Mouse (Mus musculus) heart, embryonic 12.5 days (tissue): ENCODE data around the gene Hdhd3. TPM values are rescaled to one million over a fixed set of nuclear protein-coding genes. Genes with fewer than 3 reads are reported as not detected.

Experiments used
- ATAC-seq: fragments of 200-750 bp; cut with Nextera tagmentation; 2 replicates; pipeline ENCODE4 v1.8.0; 2017; ENCODE audit warnings: moderate TSS enrichment, moderate library complexity; ENCODE audit not compliant: insufficient number of reproducible peaks, low FRiP score
- H3K27ac ChIP-seq: fragments of 300-500 bp; sonication (generic); 2 replicates; pipeline ENCODE4 v1.5.1; 2016; ENCODE audit warnings: mild to moderate bottlenecking, moderate library complexity; ENCODE audit not compliant: poor library complexity, severe bottlenecking
- H3K27me3 ChIP-seq: fragments of 300-500 bp; sonication (generic); replicated peaks from 2 replicates; pipeline ENCODE4 v1.6.1; 2016; ENCODE audit warnings: mild to moderate bottlenecking, moderate library complexity
- H3K36me3 ChIP-seq: fragments of 300-500 bp; sonication (generic); 2 replicates; pipeline ENCODE4 v1.6.1; 2016; ENCODE audit warnings: mild to moderate bottlenecking, moderate library complexity
- H3K4me1 ChIP-seq: fragments of 300-500 bp; sonication (generic); replicated peaks from 2 replicates; pipeline ENCODE4 v1.6.1; 2016; ENCODE audit warnings: mild to moderate bottlenecking
- H3K4me2 ChIP-seq: fragments of 300-500 bp; sonication (generic); 2 replicates; pipeline ENCODE4 v1.6.1; 2016; ENCODE audit warnings: mild to moderate bottlenecking, moderate library complexity
- H3K4me3 ChIP-seq: fragments of 300-500 bp; sonication (generic); 2 replicates; pipeline ENCODE4 v1.5.1; 2016; ENCODE audit warnings: mild to moderate bottlenecking
- H3K9ac ChIP-seq: fragments of 300-500 bp; sonication (generic); 2 replicates; pipeline ENCODE4 v1.6.1; 2016; ENCODE audit warnings: mild to moderate bottlenecking, moderate library complexity
- H3K9me3 ChIP-seq: fragments of 300-500 bp; sonication (generic); replicated peaks from 2 replicates; pipeline ENCODE4 v1.6.1; 2016; ENCODE audit warnings: mild to moderate bottlenecking, moderate library complexity
- WGBS: fragments of 180-500 bp; shearing (Covaris S2); methylation state at CpG from one replicate; pipeline ENCODE4 v1.1.7; 2016; 5-methylcytosine and 5-hydroxymethylcytosine counted together
- polyA plus RNA-seq: library from polyadenylated mRNA; unstranded; fragments of >200 nt; fragmentation: Nextera tagmentation; extraction: Ambion mirVana; gene quantifications from 2 replicates; pipeline ENCODE4 v1.2.1, GENCODE M21; 2016

Gene Hdhd3
- polyA plus RNA-seq, 1 experiment from 2014 or later, result 8.0 TPM

DNA sequence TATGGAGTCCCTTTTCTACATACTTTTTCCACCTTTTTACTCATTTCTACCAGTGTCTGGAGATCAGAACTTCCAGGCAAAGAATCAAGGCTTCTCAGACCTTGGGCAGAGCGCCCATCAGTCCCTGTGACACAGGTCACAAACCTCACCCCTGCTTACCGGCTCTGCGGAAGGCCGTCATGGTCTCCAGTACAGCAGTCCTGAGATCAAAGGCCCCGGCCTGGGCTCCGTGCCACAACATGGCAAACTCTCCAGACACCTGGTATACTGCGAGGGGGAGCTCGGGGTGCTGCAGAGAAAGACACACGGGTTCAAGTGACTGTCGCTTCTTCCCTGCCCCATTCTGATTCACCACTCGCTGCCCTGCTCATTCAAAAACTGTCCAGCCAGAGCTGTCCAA lies 6.7 kb upstream of the Hdhd3 start:
- H3K27ac ChIP-seq, result no peak overlapping the region
- no peak overlapping the region for H3K9ac ChIP-seq
- 88% methylated on average over 11 of the region's 11 CpGs for WGBS
- H3K4me3 ChIP-seq, result no peak overlapping the region
- peaks cover 6% of the 10 kb centered on the region for H3K4me1 ChIP-seq
- no peaks in the 10 kb centered on the region for H3K27me3 ChIP-seq
- no peak overlapping the region for H3K4me2 ChIP-seq
- no peaks in the 10 kb centered on the region for H3K9me3 ChIP-seq
- ATAC-seq, result no peak
- H3K36me3 ChIP-seq, result peaks cover 68% of the 10 kb centered on the region

DNA sequence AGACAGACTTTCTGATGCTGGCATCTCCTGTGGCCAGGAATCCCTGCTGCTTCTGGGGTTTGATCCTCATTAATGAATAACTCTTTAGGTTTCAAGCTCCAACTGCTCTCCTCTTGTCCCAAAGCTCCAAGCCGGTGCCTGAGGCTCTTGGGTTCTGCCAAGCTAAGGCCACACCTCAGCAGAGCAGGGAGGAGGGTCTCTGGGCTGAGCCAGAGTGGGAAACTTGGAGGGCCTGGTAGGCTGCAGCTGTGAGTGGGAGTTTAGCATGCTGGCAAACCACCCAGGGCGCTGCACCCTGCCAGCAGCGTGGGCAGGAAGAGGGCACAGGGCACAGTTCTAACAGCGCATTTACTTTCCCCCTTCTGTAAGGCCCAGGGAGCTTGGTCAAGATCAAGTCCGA lies 5.6 kb upstream of the Hdhd3 start:
- Histone ChIP-seq H3K4me3 (no peak overlapping the region), H3K36me3 (peaks cover 66% of the 10 kb centered on the region), H3K27me3 (no peaks in the 10 kb centered on the region), H3K4me1 (0 out of 2 replicates have a peak, but pooled peaks cover under 1% of the 10 kb centered on the region), H3K4me2 (no peak overlapping the region), H3K9ac (no peak overlapping the region), H3K27ac (no peak overlapping the region), H3K9me3 (no peaks in the 10 kb centered on the region)
- WGBS, result 91% methylated on average over 5 of the region's 5 CpGs
- no peak for ATAC-seq

- Histone ChIP-seq H3K27ac (no peak overlapping the region), H3K36me3 (peaks cover 46% of the 10 kb centered on the region), H3K4me3 (no peak overlapping the region), H3K4me2 (no peak overlapping the region), H3K9me3 (no peaks in the 10 kb centered on the region), H3K4me1 (peaks cover 8% of the 10 kb centered on the region; the same call in 1 of the 2 replicates), H3K27me3 (no peaks in the 10 kb centered on the region), H3K9ac (no peak overlapping the region)
- WGBS, result 59% methylated on average over 2 of the region's 2 CpGs
- no peak for ATAC-seq
These were observed 3.5 kb upstream of the Hdhd3 start for GRCm38 (mm10) chr4:62506798-62507197.

DNA sequence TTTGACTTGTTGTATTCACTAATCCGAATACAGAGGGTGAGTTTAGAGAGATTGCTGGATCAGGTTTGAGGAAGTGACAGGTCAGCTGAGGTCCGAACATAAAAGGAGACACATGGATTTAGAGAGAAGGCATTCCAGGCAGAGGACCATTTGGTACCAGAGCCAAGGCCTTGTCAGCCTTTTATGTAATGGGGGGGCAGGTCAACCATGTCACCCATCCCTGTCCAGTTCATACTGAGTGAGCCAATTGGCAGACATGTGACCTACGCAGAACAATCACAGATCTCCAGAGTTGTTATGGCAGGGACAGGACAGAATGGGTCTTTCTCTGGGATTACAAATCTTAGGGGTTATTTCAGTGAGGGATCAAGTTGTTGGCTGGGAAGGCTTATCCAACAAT lies 2.7 kb upstream of the Hdhd3 start:
- WGBS, result 82% methylated on average over 3 of the region's 3 CpGs
- Histone ChIP-seq H3K9me3 (no peaks in the 10 kb centered on the region), H3K27me3 (no peaks in the 10 kb centered on the region), H3K4me1 (peaks cover 11% of the 10 kb centered on the region), H3K27ac (no peak overlapping the region), H3K36me3 (peaks cover 38% of the 10 kb centered on the region), H3K9ac (no peak overlapping the region), H3K4me3 (no peak overlapping the region), H3K4me2 (no peak overlapping the region)
- no peak for ATAC-seq

DNA sequence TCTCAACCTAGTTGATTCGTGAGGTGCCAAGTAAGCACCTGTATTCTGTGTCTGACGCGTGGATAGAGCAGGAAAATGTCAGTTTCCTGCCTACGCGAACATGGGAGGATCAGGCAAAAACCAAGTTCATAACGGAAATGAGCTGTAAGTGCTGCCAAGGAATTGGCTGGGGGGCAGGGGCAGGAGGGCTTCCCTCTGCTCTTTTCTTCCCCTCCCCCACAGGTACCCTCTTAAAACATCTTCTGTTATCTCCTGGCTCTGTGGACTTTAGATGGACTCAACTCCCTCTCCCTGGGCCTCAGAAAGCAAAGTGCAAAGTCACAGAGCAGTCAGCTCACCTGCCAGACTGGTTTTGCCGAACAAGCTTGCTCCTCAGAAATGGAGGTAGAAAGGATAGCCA lies 298 bp downstream of the Hdhd3 start:
- H3K27ac ChIP-seq, result no peak overlapping the region
- H3K27me3 ChIP-seq, result no peaks in the 10 kb centered on the region
- ATAC-seq, result no peak
- no peak overlapping the region for H3K4me2 ChIP-seq
- H3K4me3 ChIP-seq, result no peak overlapping the region
- 71% methylated on average over 7 of the region's 7 CpGs for WGBS
- H3K36me3 ChIP-seq, result peaks cover 27% of the 10 kb centered on the region
- peaks cover 11% of the 10 kb centered on the region for H3K4me1 ChIP-seq
- H3K9me3 ChIP-seq, result no peaks in the 10 kb centered on the region
- H3K9ac ChIP-seq, result no peak overlapping the region

DNA sequence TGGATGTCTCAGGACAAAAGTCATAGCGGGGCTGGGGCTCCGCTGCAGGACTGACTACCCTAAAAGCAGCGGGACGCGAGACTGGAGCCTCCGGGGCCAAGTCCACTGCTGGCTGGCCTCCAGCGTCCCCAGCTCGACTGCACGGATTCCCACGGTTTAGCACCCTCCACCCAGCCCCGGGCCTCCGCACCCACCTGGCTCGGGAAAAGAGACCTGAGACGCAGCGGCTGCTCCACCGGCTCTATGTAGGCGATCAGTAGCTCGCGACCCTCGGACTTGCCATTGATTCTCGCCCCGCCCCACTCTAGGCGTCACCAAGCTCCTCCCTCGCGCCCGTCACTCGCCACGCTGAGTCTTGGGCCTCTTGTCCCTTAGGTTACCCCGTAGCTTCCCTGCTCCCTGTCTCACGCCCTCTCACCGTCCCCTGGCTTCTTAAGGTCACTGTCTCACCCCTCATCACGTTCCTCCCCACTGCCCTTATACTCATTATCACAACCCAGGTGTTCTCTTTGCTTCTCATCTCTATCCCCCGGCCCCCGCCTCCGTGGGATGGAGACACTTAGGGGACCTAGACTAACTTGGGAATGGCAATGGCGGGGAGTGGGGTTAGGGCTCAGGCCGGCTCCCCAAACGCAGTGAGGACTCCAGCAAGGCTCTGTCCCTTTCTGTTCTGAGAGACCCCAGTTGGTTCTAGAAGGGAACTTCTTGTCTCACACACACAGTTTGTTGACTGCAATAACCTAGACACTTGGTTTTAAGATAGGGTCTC lies 1.1 kb downstream of the Hdhd3 start:
- Histone ChIP-seq H3K4me1 (peaks cover 11% of the 10 kb centered on the region), H3K27ac (peak overlapping the region; percentile 19; the same call in 1 of the 2 replicates), H3K9me3 (no peaks in the 10 kb centered on the region), H3K9ac (peak overlapping the region; percentile 80), H3K36me3 (peaks cover 24% of the 10 kb centered on the region), H3K27me3 (no peaks in the 10 kb centered on the region), H3K4me2 (peak overlapping the region; percentile 76), H3K4me3 (peak overlapping the region; percentile 76)
- peak; percentile 91 for ATAC-seq
- WGBS, result under 1% methylated on average over 38 of the region's 38 CpGs

DNA sequence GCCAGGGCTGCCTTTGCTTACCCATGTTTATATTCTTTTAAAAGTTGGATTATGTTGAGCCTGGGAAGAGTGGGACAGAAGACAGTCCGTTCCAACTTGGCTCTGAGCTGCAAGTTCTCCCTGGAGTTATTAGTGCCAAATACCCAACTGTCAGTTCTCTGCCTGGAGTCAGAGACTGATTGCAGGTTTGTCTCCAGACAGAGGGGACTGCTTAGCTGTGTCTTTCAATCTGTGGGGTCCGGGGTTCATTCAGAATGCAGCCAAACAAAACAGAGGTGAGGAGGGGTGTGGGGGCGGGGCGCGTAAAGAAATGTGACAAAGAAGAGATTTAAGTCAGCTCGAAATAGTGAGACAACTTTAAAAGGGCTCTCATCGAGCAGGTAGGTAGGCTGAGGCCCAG lies 1.7 kb downstream of the Hdhd3 start:
- peak overlapping the region; percentile 19; the same call in 1 of the 2 replicates for H3K27ac ChIP-seq
- peak overlapping the region; percentile 76 for H3K4me3 ChIP-seq
- H3K36me3 ChIP-seq, result peaks cover 24% of the 10 kb centered on the region
- ATAC-seq, result no peak
- H3K4me2 ChIP-seq, result peak overlapping the region; percentile 76
- H3K4me1 ChIP-seq, result peaks cover 11% of the 10 kb centered on the region
- H3K9ac ChIP-seq, result peak overlapping the region; percentile 80
- no peaks in the 10 kb centered on the region for H3K27me3 ChIP-seq
- under 1% methylated on average over 7 of the region's 7 CpGs for WGBS
- H3K9me3 ChIP-seq, result no peaks in the 10 kb centered on the region

GRCm38 (mm10) chr4:62500799-62501198 lies 2.5 kb downstream of the Hdhd3 start:
- H3K9me3 ChIP-seq, result no peaks in the 10 kb centered on the region
- WGBS, result 82% methylated on average over 4 of the region's 4 CpGs
- H3K4me1 ChIP-seq, result peaks cover 11% of the 10 kb centered on the region
- H3K36me3 ChIP-seq, result peaks cover 24% of the 10 kb centered on the region
- no peak overlapping the region for H3K9ac ChIP-seq
- no peak overlapping the region for H3K27ac ChIP-seq
- no peak for ATAC-seq
- H3K4me2 ChIP-seq, result no peak overlapping the region
- H3K4me3 ChIP-seq, result no peak overlapping the region
- H3K27me3 ChIP-seq, result no peaks in the 10 kb centered on the region

DNA sequence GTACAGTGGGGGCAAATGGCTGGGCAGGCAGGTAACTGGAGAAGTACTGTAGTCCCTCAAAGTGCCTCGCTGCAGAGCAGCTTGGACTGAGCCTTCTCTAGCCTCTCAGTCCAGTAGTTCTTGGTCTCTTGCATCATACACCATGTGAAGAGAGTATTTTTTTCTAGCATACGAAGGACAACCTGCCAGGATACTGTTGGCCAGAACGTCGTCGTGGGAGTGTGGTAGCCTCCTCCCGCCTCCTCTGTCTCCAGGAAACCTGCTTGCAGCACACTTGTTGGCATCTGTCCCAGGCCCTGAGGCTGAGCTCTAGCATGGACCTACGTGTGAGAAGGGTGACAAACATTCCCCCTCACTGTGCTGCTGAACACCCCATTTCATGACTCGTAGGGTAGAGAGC lies 6.5 kb downstream of the Hdhd3 start:
- no peak overlapping the region for H3K27ac ChIP-seq
- H3K27me3 ChIP-seq, result no peaks in the 10 kb centered on the region
- WGBS, result 62% methylated on average over 8 of the region's 8 CpGs
- no peaks in the 10 kb centered on the region for H3K9me3 ChIP-seq
- H3K36me3 ChIP-seq, result peaks cover 24% of the 10 kb centered on the region
- no peak overlapping the region for H3K4me2 ChIP-seq
- no peak overlapping the region for H3K9ac ChIP-seq
- no peak overlapping the region for H3K4me3 ChIP-seq
- ATAC-seq, result 0 out of 2 replicates have a peak, but pooled peaks have one; percentile 5
- peaks cover 9% of the 10 kb centered on the region; the same call in 1 of the 2 replicates for H3K4me1 ChIP-seq

DNA sequence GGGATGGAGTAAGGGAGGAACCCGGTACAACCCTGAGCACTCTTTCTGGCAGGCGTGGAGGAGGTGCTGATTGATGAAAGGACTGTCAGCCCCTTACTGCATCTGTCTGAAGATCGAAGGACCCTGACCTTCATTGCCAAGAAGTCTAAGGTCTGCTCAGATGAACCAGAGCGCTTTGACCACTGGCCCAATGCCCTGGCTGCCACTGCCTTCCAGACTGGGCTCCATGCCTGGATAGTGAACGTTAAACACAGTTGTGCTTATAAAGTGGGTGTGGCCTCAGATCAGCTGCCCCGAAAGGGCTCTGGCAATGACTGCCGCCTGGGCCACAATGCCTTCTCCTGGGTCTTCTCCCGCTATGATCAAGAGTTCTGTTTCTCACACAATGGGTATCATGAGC lies 7.3 kb downstream of the Hdhd3 start:
- H3K4me3 ChIP-seq, result no peak overlapping the region
- H3K27me3 ChIP-seq, result no peaks in the 10 kb centered on the region
- H3K4me1 ChIP-seq, result 0 out of 2 replicates have a peak, but pooled peaks cover 6% of the 10 kb centered on the region
- H3K9me3 ChIP-seq, result no peaks in the 10 kb centered on the region
- no peak for ATAC-seq
- no peak overlapping the region for H3K4me2 ChIP-seq
- WGBS, result 63% methylated on average over 8 of the region's 8 CpGs
- H3K9ac ChIP-seq, result no peak overlapping the region
- peaks cover 24% of the 10 kb centered on the region for H3K36me3 ChIP-seq
- no peak overlapping the region for H3K27ac ChIP-seq

- H3K36me3 ChIP-seq, result peaks cover 17% of the 10 kb centered on the region
- H3K4me3 ChIP-seq, result no peak overlapping the region
- 0 out of 2 replicates have a peak, but pooled peaks cover 6% of the 10 kb centered on the region for H3K4me1 ChIP-seq
- no peaks in the 10 kb centered on the region for H3K9me3 ChIP-seq
- no peak for ATAC-seq
- no peak overlapping the region for H3K27ac ChIP-seq
- no peak overlapping the region for H3K4me2 ChIP-seq
- no peak overlapping the region for H3K9ac ChIP-seq
- H3K27me3 ChIP-seq, result no peaks in the 10 kb centered on the region
- 55% methylated on average over 9 of the region's 9 CpGs for WGBS
These were observed 9.0 kb downstream of the Hdhd3 start for GRCm38 (mm10) chr4:62494230-62494629.
